Mouse (Mus musculus) cerebellum, adult 11-12 months (tissue): ENCODE measurements around the gene Fbn1.
"Not testable (repeated sequence)": the region's sequence is repeated elsewhere in the genome, so short reads cannot be mapped to it uniquely, and the experiment has no call there.

ENCODE experiments used
- DNase-seq: peaks from one replicate; pipeline ENCODE4 v3.0.0; 2022

The Fbn1 gene

DNA sequence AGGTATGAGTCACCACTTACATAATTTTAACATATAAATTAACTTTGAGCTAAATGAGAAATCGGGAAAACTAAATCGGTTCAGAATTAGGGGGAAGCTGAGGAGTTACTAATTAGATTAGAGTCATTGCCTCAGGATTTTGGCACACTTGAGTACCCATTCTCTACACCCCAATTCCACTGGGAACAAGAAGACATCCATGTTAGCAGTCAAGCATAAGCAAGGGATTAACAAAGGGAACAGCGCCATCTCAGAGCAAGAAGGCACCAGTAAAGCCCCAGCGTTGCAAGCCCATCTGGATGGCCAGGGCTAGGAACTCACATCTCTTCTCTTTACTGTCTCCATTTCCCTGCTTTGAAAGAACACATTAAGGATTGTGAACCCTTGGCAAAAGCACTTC lies 222.0 kb downstream of the Fbn1 start:
- DNase-seq, result no peak

- DNase-seq, result no peak
Observed at GRCm38 (mm10) chr2:125282334-125283206, 225.2 kb downstream of the Fbn1 start.

DNA sequence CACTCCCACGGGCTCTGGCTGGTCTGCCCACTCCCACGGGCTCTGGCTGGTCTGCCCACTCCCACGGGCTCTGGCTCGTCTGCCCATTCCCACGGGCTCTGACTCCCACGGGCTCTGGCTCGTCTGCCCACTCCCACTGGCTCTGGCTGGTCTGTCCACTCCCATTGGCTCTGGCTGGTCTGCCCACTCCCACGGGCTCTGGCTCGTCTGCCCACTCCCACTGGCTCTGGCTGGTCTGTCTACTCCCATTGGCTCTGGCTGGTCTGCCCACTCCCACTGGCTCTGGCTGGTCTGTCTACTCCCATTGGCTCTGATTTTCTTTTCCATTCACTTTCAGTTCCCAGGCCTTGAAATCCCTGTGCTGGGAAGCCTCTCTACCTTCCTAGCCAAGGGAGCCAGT lies 227.8 kb downstream of the Fbn1 start:
- DNase-seq, result not testable (repeated sequence)

DNA sequence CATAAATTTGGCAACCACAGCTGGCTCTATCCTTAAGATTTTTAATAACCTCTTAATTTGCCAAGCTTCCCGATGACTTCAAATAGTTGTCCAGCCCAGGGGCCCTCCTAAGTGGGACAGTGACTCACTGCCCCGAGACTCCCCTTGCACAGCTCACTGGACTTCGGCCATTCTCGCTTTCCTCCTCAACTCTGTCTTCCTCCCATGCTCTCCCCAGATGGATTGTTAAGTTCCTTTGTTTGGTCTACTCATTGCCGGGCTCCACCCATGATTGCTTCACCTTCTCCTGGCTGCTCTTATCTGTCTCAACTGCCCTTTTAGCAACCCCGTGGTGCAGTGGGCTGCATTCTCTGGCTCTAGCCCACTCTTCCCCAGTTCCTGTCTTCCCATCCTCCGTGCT lies 229.3 kb downstream of the Fbn1 start:
- DNase-seq, result no peak

DNA sequence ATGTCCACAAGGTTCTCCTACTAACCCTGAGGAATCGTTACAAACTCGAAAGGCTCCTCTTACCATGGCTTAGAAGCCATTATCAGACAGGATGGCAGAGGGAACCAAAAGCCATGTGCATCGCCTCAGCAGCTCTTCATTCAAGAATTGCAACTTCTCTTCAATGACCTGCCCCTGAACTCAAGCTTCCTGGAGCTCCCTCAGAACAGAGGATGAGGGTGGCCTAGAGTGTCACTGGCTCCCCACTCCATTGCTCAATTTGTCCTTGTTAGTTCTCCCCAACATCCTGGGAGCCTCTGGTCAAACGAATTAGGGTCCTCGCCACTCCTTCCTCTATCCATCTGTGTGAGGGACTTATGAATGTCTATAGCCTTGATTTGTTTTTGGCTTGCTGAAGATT lies 231.1 kb downstream of the Fbn1 start:
- DNase-seq, result no peak

GRCm38 (mm10) chr2:125275617-125276016 lies 232.2 kb downstream of the Fbn1 start:
- no peak for DNase-seq

- DNase-seq, result no peak
Observed at GRCm38 (mm10) chr2:125268876-125269275, 238.9 kb downstream of the Fbn1 start.

- DNase-seq, result no peak
Observed at GRCm38 (mm10) chr2:125263753-125264152, 244.0 kb downstream of the Fbn1 start.

DNA sequence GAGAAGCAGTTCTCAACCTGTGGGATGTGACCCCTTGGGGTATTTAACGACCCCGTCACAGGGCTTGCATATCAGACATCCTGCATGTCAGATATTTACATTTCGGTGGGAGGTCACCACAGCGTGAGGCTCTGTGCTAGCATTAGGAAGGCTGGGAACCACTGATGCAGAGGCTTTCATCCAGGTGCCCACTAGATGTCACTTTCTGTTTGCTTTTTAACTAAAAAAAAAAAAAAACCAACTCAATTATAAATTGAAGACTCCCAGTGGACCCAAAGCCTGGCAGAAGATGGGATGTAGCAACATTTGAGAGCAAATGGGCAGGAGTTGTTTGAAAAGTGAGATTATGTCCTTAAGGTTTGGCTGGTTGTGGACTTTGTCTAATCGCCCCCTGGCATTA lies 244.7 kb downstream of the Fbn1 start:
- DNase-seq, result no peak

DNA sequence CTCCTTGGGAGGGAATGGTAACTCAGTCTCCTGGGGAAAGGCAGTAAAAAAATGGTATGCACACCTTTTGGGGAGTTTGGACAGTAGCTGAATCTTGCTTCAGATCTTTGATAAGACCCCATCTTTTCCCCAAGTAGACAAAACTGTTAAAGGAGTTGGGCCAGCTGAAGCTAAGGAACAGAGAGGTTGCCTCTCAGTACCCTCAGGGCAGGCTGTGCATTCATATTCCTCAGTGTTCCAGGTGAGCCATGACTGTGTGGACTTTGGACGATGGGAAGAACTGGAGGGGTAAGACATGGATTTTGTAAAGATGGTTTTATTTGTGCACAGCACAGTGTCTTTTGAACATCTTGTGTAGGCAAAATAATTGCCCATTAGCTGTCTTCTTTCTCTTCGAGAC lies 247.5 kb downstream of the Fbn1 start:
- DNase-seq, result no peak

- no peak for DNase-seq
Observed at GRCm38 (mm10) chr2:125259230-125260120, 248.3 kb downstream of the Fbn1 start.

- DNase-seq, result no peak
Observed at GRCm38 (mm10) chr2:125255886-125256285, 251.9 kb downstream of the Fbn1 start.

DNA sequence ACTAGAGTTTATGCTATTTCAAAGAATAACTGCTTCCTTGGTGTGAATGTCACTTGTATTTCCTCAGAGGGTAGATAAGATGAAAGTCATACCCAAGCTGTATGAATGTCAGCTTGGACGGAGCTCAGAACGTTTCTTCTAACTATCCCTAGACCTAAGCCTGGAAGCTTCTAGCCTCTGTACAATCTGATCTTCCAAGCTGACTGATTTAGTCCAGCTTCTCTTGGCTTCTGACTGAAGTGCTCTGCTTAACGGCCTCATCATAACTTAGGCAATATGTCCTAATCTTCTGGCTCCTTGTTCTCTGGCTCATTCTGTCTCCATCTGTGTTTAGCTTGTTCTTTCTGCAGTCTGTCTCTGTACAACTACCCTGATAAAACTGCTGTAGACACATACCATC lies 253.2 kb downstream of the Fbn1 start:
- no peak for DNase-seq

GRCm38 (mm10) chr2:125253699-125254098 lies 254.1 kb downstream of the Fbn1 start:
- DNase-seq, result no peak

- peak; percentile 14 for DNase-seq
Observed at GRCm38 (mm10) chr2:125252275-125252674, 255.5 kb downstream of the Fbn1 start.

- DNase-seq, result no peak
Observed at GRCm38 (mm10) chr2:125251781-125252180, 256.0 kb downstream of the Fbn1 start.
